Mouse (Mus musculus) CH12.LX (cell line): Measurements from ENCODE around the gene Col25a1. TPM values are rescaled to one million over a fixed set of nuclear protein-coding genes. Genes with fewer than 3 reads are reported as not detected.

Source experiments
- DNase-seq: peaks from one replicate; pipeline ENCODE4 v3.0.0-alpha.2; 2013; ENCODE audit errors: extremely low read depth
- H3K27ac ChIP-seq: 2 replicates; pipeline ENCODE4 v1.5.1; 2012; ENCODE audit warnings: low read depth, mild to moderate bottlenecking, control low read depth, moderate library complexity; ENCODE audit not compliant: insufficient read depth
- H3K27me3 ChIP-seq: replicated peaks from 2 replicates; pipeline ENCODE3; 2012; ENCODE audit warnings: inconsistent platforms
- H3K36me3 ChIP-seq, 2 experiments: replicated peaks in 1 of 2; 2 replicates each; pipeline versions ENCODE3 to v1.6.1; 2012; ENCODE audit warnings: inconsistent platforms in 1 of 2, low read length in 1 of 2, mild to moderate bottlenecking in 1 of 2, mixed read lengths in 1 of 2, moderate library complexity in 1 of 2; ENCODE audit not compliant: control insufficient read depth in 1 of 2, insufficient read depth in 1 of 2
- H3K4me1 ChIP-seq, 2 experiments: 2 replicates each; pipeline ENCODE4 v1.6.1; 2012; ENCODE audit warnings: inconsistent platforms in 1 of 2, moderate library complexity in 1 of 2; ENCODE audit not compliant: insufficient read depth in 2 of 2, control insufficient read depth in 1 of 2
- H3K4me2 ChIP-seq: 2 replicates; pipeline ENCODE4 v1.6.1; 2012; ENCODE audit warnings: low read depth, mild to moderate bottlenecking, control low read depth; ENCODE audit not compliant: poor library complexity, insufficient read depth, severe bottlenecking
- H3K4me3 ChIP-seq, 3 experiments: fragments of 150-350 bp in 1 of 3; sonication (generic) in 1 of 3; replicated peaks in 1 of 3; 2 replicates each; pipeline versions ENCODE3 to v1.5.1; 2011 to 2012; ENCODE audit warnings: low read depth in 2 of 3, low read length in 2 of 3, mild to moderate bottlenecking in 2 of 3, moderate library complexity in 2 of 3, control low read depth in 1 of 3, improper control_type of control experiment in 1 of 3, inconsistent platforms in 1 of 3, mixed read lengths in 1 of 3; ENCODE audit not compliant: poor library complexity in 1 of 3
- H3K79me2 ChIP-seq: replicated peaks from 2 replicates; pipeline ENCODE4 v1.6.1; 2012; ENCODE audit warnings: mild to moderate bottlenecking, moderate library complexity; ENCODE audit not compliant: control insufficient read depth, poor library complexity, insufficient read depth, severe bottlenecking; ENCODE audit errors: extremely low read depth
- H3K9ac ChIP-seq: 2 replicates; pipeline ENCODE4 v1.6.1; 2012; ENCODE audit warnings: low read depth, mild to moderate bottlenecking, control low read depth, moderate library complexity; ENCODE audit not compliant: insufficient read depth
- H3K9me3 ChIP-seq: replicated peaks from 2 replicates; pipeline ENCODE3; 2012; ENCODE audit warnings: low read length, inconsistent platforms, mixed read lengths
- BHLHE40 ChIP-seq: IDR thresholded peaks from 2 replicates; pipeline ENCODE4 v1.6.1; 2011; ENCODE audit warnings: mild to moderate bottlenecking, low read depth, low read length, improper control_type of control experiment
- CHD1 ChIP-seq: IDR thresholded peaks from 2 replicates; pipeline ENCODE4 v1.6.1; 2012; ENCODE audit warnings: low read depth, low read length, improper control_type of control experiment, inconsistent platforms
- CHD2 ChIP-seq: IDR thresholded peaks from 2 replicates; pipeline ENCODE4 v1.6.1; 2011; ENCODE audit warnings: low read length, improper control_type of control experiment
- CTCF ChIP-seq, 2 experiments: IDR thresholded peaks in 1 of 2; conservative IDR thresholded peaks in 1 of 2; 2 replicates each; pipeline ENCODE4 v1.5.1; 2011 to 2012; ENCODE audit warnings: low read depth in 2 of 2, low read length in 2 of 2, improper control_type of control experiment in 1 of 2, inconsistent platforms in 1 of 2, mild to moderate bottlenecking in 1 of 2, moderate library complexity in 1 of 2
- E2F4 ChIP-seq: IDR thresholded peaks from 2 replicates; pipeline ENCODE4 v1.6.1; 2011; ENCODE audit warnings: low read depth, low read length, improper control_type of control experiment; ENCODE audit not compliant: insufficient replicate concordance
- EP300 ChIP-seq: IDR thresholded peaks from 2 replicates; pipeline ENCODE4 v1.6.1; 2011; ENCODE audit warnings: low read length, improper control_type of control experiment
- ETS1 ChIP-seq: conservative IDR thresholded peaks from 2 replicates; pipeline ENCODE4 v1.6.1; 2012; ENCODE audit warnings: low read depth, mild to moderate bottlenecking, inconsistent platforms, low read length, improper control_type of control experiment, moderate library complexity
- GABPA ChIP-seq: IDR thresholded peaks from 2 replicates; pipeline ENCODE4 v1.6.1; 2012; ENCODE audit warnings: low read depth, low read length, improper control_type of control experiment, inconsistent platforms; ENCODE audit not compliant: insufficient replicate concordance
- HCFC1 ChIP-seq: IDR thresholded peaks from 2 replicates; pipeline ENCODE4 v1.6.1; 2012; ENCODE audit warnings: low read depth, mild to moderate bottlenecking, inconsistent platforms, low read length, improper control_type of control experiment
- IRF4 ChIP-seq: IDR thresholded peaks from 2 replicates; pipeline ENCODE4 v1.6.1; 2014; ENCODE audit warnings: low read depth, mild to moderate bottlenecking, inconsistent platforms, low read length, improper control_type of control experiment
- JUN ChIP-seq: IDR thresholded peaks from 2 replicates; pipeline ENCODE4 v1.6.1; 2011; ENCODE audit warnings: low read depth, mild to moderate bottlenecking, low read length, improper control_type of control experiment, moderate library complexity; ENCODE audit not compliant: insufficient read depth
- KAT2A ChIP-seq: IDR thresholded peaks from 2 replicates; pipeline ENCODE4 v1.6.1; 2012; ENCODE audit warnings: low read length, improper control_type of control experiment, inconsistent platforms; ENCODE audit not compliant: insufficient replicate concordance
- MAFK ChIP-seq: IDR thresholded peaks from 2 replicates; pipeline ENCODE4 v1.6.1; 2011; ENCODE audit warnings: low read length, improper control_type of control experiment; ENCODE audit not compliant: insufficient replicate concordance
- MEF2A ChIP-seq: IDR thresholded peaks from 2 replicates; pipeline ENCODE4 v1.6.1; 2014; ENCODE audit warnings: low read depth, mild to moderate bottlenecking, inconsistent platforms, low read length, improper control_type of control experiment, borderline replicate concordance
- PAX5 ChIP-seq: IDR thresholded peaks from 2 replicates; pipeline ENCODE4 v1.6.1; 2012; ENCODE audit warnings: low read length, inconsistent platforms, mixed read lengths
- POLR2A ChIP-seq: IDR thresholded peaks from 2 replicates; pipeline ENCODE4 v1.6.1; 2011; ENCODE audit warnings: low read depth, mild to moderate bottlenecking, improper control_type of control experiment, low read length
- POLR2AphosphoS2 ChIP-seq: IDR thresholded peaks from 2 replicates; pipeline ENCODE4 v1.6.1; 2011; ENCODE audit warnings: low read depth, low read length, improper control_type of control experiment
- RAD21 ChIP-seq: IDR thresholded peaks from 2 replicates; pipeline ENCODE4 v1.6.1; 2011; ENCODE audit warnings: low read depth, mild to moderate bottlenecking, low read length, improper control_type of control experiment, moderate library complexity
- RCOR1 ChIP-seq: conservative IDR thresholded peaks from 2 replicates; pipeline ENCODE4 v1.6.1; 2012; ENCODE audit warnings: low read depth, mild to moderate bottlenecking, inconsistent platforms, low read length, improper control_type of control experiment
- TBP ChIP-seq: conservative IDR thresholded peaks from 2 replicates; pipeline ENCODE4 v1.6.1; 2011; ENCODE audit warnings: low read depth, low read length, improper control_type of control experiment
- TCF12 ChIP-seq: IDR thresholded peaks from 2 replicates; pipeline ENCODE4 v1.6.1; 2014; ENCODE audit warnings: low read depth, mild to moderate bottlenecking, inconsistent platforms, low read length, improper control_type of control experiment
- UBTF ChIP-seq: IDR thresholded peaks from 2 replicates; pipeline ENCODE4 v1.6.1; 2012; ENCODE audit warnings: low read depth, mild to moderate bottlenecking, inconsistent platforms, low read length, improper control_type of control experiment, moderate library complexity
- USF1 ChIP-seq: IDR thresholded peaks from 2 replicates; pipeline ENCODE4 v1.6.1; 2014; ENCODE audit warnings: low read depth, mild to moderate bottlenecking, inconsistent platforms, low read length, improper control_type of control experiment
- USF2 ChIP-seq: conservative IDR thresholded peaks from 2 replicates; pipeline ENCODE4 v1.6.1; 2011; ENCODE audit warnings: low read depth, low read length, improper control_type of control experiment
- ZNF384 ChIP-seq: IDR thresholded peaks from 2 replicates; pipeline ENCODE4 v1.6.1; 2012; ENCODE audit warnings: low read depth, low read length, improper control_type of control experiment, inconsistent platforms
- dilution Hi-C: fragments of 300-500 bp; cut with MboI; formaldehyde crosslinking; loops from 2 replicates; pipeline ENCODE4 v1.14.3; 2020; ENCODE audit warnings: low sequenced_read_pairs; ENCODE audit not compliant: extremely low pct_unique_long_range_greater_than_20kb, extremely low pct_ligation_motif_present
- in situ Hi-C: fragments of 300-500 bp; cut with MboI; formaldehyde crosslinking; loops from 3 replicates; pipeline ENCODE4 v1.14.3; 2019; ENCODE audit warnings: low sequenced_read_pairs, low pct_ligation_motif_present, low pct_unique_long_range_greater_than_20kb, mixed read lengths
- polyA plus RNA-seq: library from polyadenylated mRNA; unstranded; fragments of >175 nt; gene quantifications from 2 replicates; pipeline ENCODE4 v1.2.1, GENCODE M21; 2012; ENCODE audit warnings: low read depth; ENCODE audit not compliant: insufficient read length
- total RNA-seq, 2 experiments: library from RNA; depleted of rRNA; stranded (reverse); fragments of 300-350 nt in 1 of 2; fragments of >200 nt in 1 of 2; gene quantifications; 2 replicates each; pipeline ENCODE4 v1.2.3; 2012 to 2014

The Col25a1 gene
- total and polyA plus RNA-seq, 3 experiments: not detected

GRCm38 (mm10) chr3:130620517-130621146, 489.3 kb downstream of the Col25a1 start:
- dilution Hi-C loops: no loop called here
- peak overlapping the region; percentile 77; the same call in 1 of the 2 replicates for H3K4me2 ChIP-seq
- no peaks in the 10 kb centered on the region for H3K27me3 ChIP-seq
- TF ChIP-seq HCFC1 (no peak), BHLHE40 (no peak), RCOR1 (no peak), ZNF384 (no peak), POLR2A (no peak), UBTF (no peak), USF2 (no peak), MEF2A (no peak)
- in situ Hi-C loops: no loop called here
- no peak overlapping the region for H3K9ac ChIP-seq
- peaks cover 3 to 7% of the 10 kb centered on the region in 2 experiments; a peak in 2 of 4 replicates for H3K4me1 ChIP-seq
- H3K27ac ChIP-seq: no peak overlapping the region
- no peak for DNase-seq
- H3K9me3 ChIP-seq: no peaks in the 10 kb centered on the region
- H3K36me3 ChIP-seq: no peaks in the 10 kb centered on the region
- H3K4me3 ChIP-seq: no peak overlapping the region
- no peaks in the 10 kb centered on the region for H3K79me2 ChIP-seq

GRCm38 (mm10) chr3:130628358-130628757, 497.1 kb downstream of the Col25a1 start:
- in situ Hi-C loops: no loop called here
- Histone ChIP-seq H3K27me3 (no peaks in the 10 kb centered on the region), H3K4me2 (no peak overlapping the region), H3K9me3 (no peaks in the 10 kb centered on the region), H3K4me3 (no peak overlapping the region), H3K36me3 (no peaks in the 10 kb centered on the region), H3K9ac (no peak overlapping the region)
- no peak for DNase-seq
- TF ChIP-seq TBP: no peak
- no peak for TF ChIP-seq KAT2A
- TF ChIP-seq EP300: no peak
- TF ChIP-seq PAX5: no peak
- no peak for TF ChIP-seq UBTF
- TF ChIP-seq CTCF (conservative IDR thresholded peaks at IDR 0.05 in 1 of 2, IDR thresholded peaks at IDR 0.05 in 1 of 2; ENCODE audit: low read depth in 2 of 2, low read length in 2 of 2): peak; percentile 19 to 20; a peak in 1 of 4 replicates
- TF ChIP-seq, all 38 proteins: peak for 1
- Histone ChIP-seq H3K4me1 (peaks cover 0 to 3% of the 10 kb centered on the region in 2 experiments; a peak in 1 of 4 replicates), H3K79me2 (no peaks in the 10 kb centered on the region), H3K27ac (no peak overlapping the region)
- dilution Hi-C loops: no loop called here

GRCm38 (mm10) chr3:130633859-130634258, 502.6 kb downstream of the Col25a1 start:
- in situ Hi-C loops: no loop called here
- Histone ChIP-seq H3K4me1 (no peaks in the 10 kb centered on the region), H3K4me3 (no peak overlapping the region), H3K9ac (no peak overlapping the region), H3K4me2 (no peak overlapping the region), H3K36me3 (no peaks in the 10 kb centered on the region), H3K79me2 (no peaks in the 10 kb centered on the region), H3K27me3 (no peaks in the 10 kb centered on the region), H3K27ac (no peak overlapping the region), H3K9me3 (no peaks in the 10 kb centered on the region)
- DNase-seq: no peak
- dilution Hi-C loops: no loop called here
- no peak for TF ChIP-seq USF1
- no peak for TF ChIP-seq CTCF (conservative IDR thresholded peaks at IDR 0.05 in 1 of 2, IDR thresholded peaks at IDR 0.05 in 1 of 2; ENCODE audit: low read depth in 2 of 2, low read length in 2 of 2)
- no peak for TF ChIP-seq RAD21
- TF ChIP-seq CHD1: no peak
- no peak for TF ChIP-seq GABPA
- TF ChIP-seq IRF4: no peak
- no peak for TF ChIP-seq MAFK
- TF ChIP-seq POLR2A: no peak
- TF ChIP-seq UBTF: no peak
- TF ChIP-seq MEF2A: no peak
- TF ChIP-seq USF2: no peak
- no peak for TF ChIP-seq JUN
- no peak for TF ChIP-seq KAT2A
- no peak for TF ChIP-seq CHD2
- TF ChIP-seq POLR2AphosphoS2: no peak
- no peak for TF ChIP-seq E2F4
- no peak for TF ChIP-seq ETS1
- no peak for TF ChIP-seq TCF12
